Mouse (Mus musculus): Measurements from ENCODE around the gene Eps8l2. TPM values are rescaled to one million over a fixed set of nuclear protein-coding genes. Genes with fewer than 3 reads are reported as not detected.
A peak's percentile ranks its signal among the peaks of the same experiment; 100 is the strongest.

Eps8l2 gene
- polyA plus RNA-seq, 1 experiment from 2014 or later: 3.4 TPM

- Histone ChIP-seq H3K4me3 (ENCODE audit: low read depth, low read length) (no peak overlapping the region), H3K27me3 (ENCODE audit: control insufficient read depth, insufficient read depth, low read length) (no peaks in the 10 kb centered on the region), H3K9ac (replicated peaks; ENCODE audit: low read length) (no peak overlapping the region), H3K4me1 (ENCODE audit: control insufficient read depth, insufficient read depth, low read length) (no peaks in the 10 kb centered on the region), H3K9me3 (replicated peaks; ENCODE audit: control insufficient read depth, low read length) (no peaks in the 10 kb centered on the region), H3K4me2 (ENCODE audit: low read depth, low read length) (no peak overlapping the region), H3K36me3 (replicated peaks; ENCODE audit: control insufficient read depth, insufficient read depth, low read depth, low read length) (no peaks in the 10 kb centered on the region), H3K27ac (replicated peaks; ENCODE audit: low read depth, low read length) (no peak overlapping the region)
- ATAC-seq (replicated peaks; ENCODE audit: insufficient number of reproducible peaks, low FRiP score, low TSS enrichment, low read depth): no peak
- DNase-seq (ENCODE audit: low spot score): no peak
- 63% methylated on average over 4 of the region's 4 CpGs for WGBS
These were observed 40.9 kb downstream of the Eps8l2 start for GRCm38 (mm10) chr7:141379584-141379983.

GRCm38 (mm10) chr7:141381068-141381835 lies 42.6 kb downstream of the Eps8l2 start:
- Histone ChIP-seq H3K36me3 (replicated peaks; ENCODE audit: control insufficient read depth, insufficient read depth, low read depth, low read length) (no peaks in the 10 kb centered on the region), H3K27me3 (ENCODE audit: control insufficient read depth, insufficient read depth, low read length) (no peaks in the 10 kb centered on the region), H3K4me1 (ENCODE audit: control insufficient read depth, insufficient read depth, low read length) (no peaks in the 10 kb centered on the region), H3K9me3 (replicated peaks; ENCODE audit: control insufficient read depth, low read length) (no peaks in the 10 kb centered on the region), H3K9ac (replicated peaks; ENCODE audit: low read length) (no peak overlapping the region), H3K4me3 (ENCODE audit: low read depth, low read length) (no peak overlapping the region), H3K4me2 (ENCODE audit: low read depth, low read length) (no peak overlapping the region), H3K27ac (replicated peaks; ENCODE audit: low read depth, low read length) (no peak overlapping the region)
- no peak for ATAC-seq (replicated peaks; ENCODE audit: insufficient number of reproducible peaks, low FRiP score, low TSS enrichment, low read depth)
- 75% methylated on average over 4 of the region's 4 CpGs for WGBS
- no peak for DNase-seq (ENCODE audit: low spot score)

- no peak overlapping the region for H3K27ac ChIP-seq (replicated peaks; ENCODE audit: low read depth, low read length)
- no peaks in the 10 kb centered on the region for H3K9me3 ChIP-seq (replicated peaks; ENCODE audit: control insufficient read depth, low read length)
- H3K4me1 ChIP-seq (ENCODE audit: control insufficient read depth, insufficient read depth, low read length): no peaks in the 10 kb centered on the region; the same call in 1 of the 2 replicates
- ATAC-seq (replicated peaks; ENCODE audit: insufficient number of reproducible peaks, low FRiP score, low TSS enrichment, low read depth) (no peak), DNase-seq (ENCODE audit: low spot score) (no peak)
- WGBS: 55% methylated on average over 2 of the region's 2 CpGs
- no peak overlapping the region for H3K9ac ChIP-seq (replicated peaks; ENCODE audit: low read length)
- no peak overlapping the region for H3K4me3 ChIP-seq (ENCODE audit: low read depth, low read length)
- H3K36me3 ChIP-seq (replicated peaks; ENCODE audit: control insufficient read depth, insufficient read depth, low read depth, low read length): no peaks in the 10 kb centered on the region
- no peak overlapping the region for H3K4me2 ChIP-seq (ENCODE audit: low read depth, low read length)
- H3K27me3 ChIP-seq (ENCODE audit: control insufficient read depth, insufficient read depth, low read length): no peaks in the 10 kb centered on the region
These were observed 49.3 kb downstream of the Eps8l2 start for GRCm38 (mm10) chr7:141387807-141388486.

GRCm38 (mm10) chr7:141388487-141389109 lies 49.9 kb downstream of the Eps8l2 start:
- WGBS: 60% methylated on average over 3 of the region's 3 CpGs
- ATAC-seq (replicated peaks; ENCODE audit: insufficient number of reproducible peaks, low FRiP score, low TSS enrichment, low read depth) (no peak), DNase-seq (ENCODE audit: low spot score) (no peak)
- no peak overlapping the region for H3K4me2 ChIP-seq (ENCODE audit: low read depth, low read length)
- H3K4me1 ChIP-seq (ENCODE audit: control insufficient read depth, insufficient read depth, low read length): no peaks in the 10 kb centered on the region; the same call in 1 of the 2 replicates
- no peak overlapping the region for H3K27ac ChIP-seq (replicated peaks; ENCODE audit: low read depth, low read length)
- H3K4me3 ChIP-seq (ENCODE audit: low read depth, low read length): no peak overlapping the region
- H3K9me3 ChIP-seq (replicated peaks; ENCODE audit: control insufficient read depth, low read length): no peaks in the 10 kb centered on the region
- H3K27me3 ChIP-seq (ENCODE audit: control insufficient read depth, insufficient read depth, low read length): no peaks in the 10 kb centered on the region
- no peaks in the 10 kb centered on the region for H3K36me3 ChIP-seq (replicated peaks; ENCODE audit: control insufficient read depth, insufficient read depth, low read depth, low read length)
- no peak overlapping the region for H3K9ac ChIP-seq (replicated peaks; ENCODE audit: low read length)

- H3K4me2 ChIP-seq (ENCODE audit: low read depth, low read length): no peak overlapping the region
- no peak overlapping the region for H3K9ac ChIP-seq (replicated peaks; ENCODE audit: low read length)
- H3K9me3 ChIP-seq (replicated peaks; ENCODE audit: control insufficient read depth, low read length): no peaks in the 10 kb centered on the region
- DNase-seq (ENCODE audit: low spot score) (no peak), ATAC-seq (replicated peaks; ENCODE audit: insufficient number of reproducible peaks, low FRiP score, low TSS enrichment, low read depth) (no peak)
- H3K36me3 ChIP-seq (replicated peaks; ENCODE audit: control insufficient read depth, insufficient read depth, low read depth, low read length): no peaks in the 10 kb centered on the region
- WGBS: 59% methylated on average over 9 of the region's 9 CpGs
- H3K4me3 ChIP-seq (ENCODE audit: low read depth, low read length): no peak overlapping the region
- no peak overlapping the region for H3K27ac ChIP-seq (replicated peaks; ENCODE audit: low read depth, low read length)
- no peaks in the 10 kb centered on the region for H3K27me3 ChIP-seq (ENCODE audit: control insufficient read depth, insufficient read depth, low read length)
- no peaks in the 10 kb centered on the region; the same call in 1 of the 2 replicates for H3K4me1 ChIP-seq (ENCODE audit: control insufficient read depth, insufficient read depth, low read length)
These were observed 51.9 kb downstream of the Eps8l2 start for GRCm38 (mm10) chr7:141390326-141391259.

GRCm38 (mm10) chr7:141391625-141392551 lies 53.2 kb downstream of the Eps8l2 start, which contains the start of gene Taldo1:
Gene Taldo1, plus strand, starts transcription at chr7:141392199.
- Histone ChIP-seq H3K36me3 (replicated peaks; ENCODE audit: control insufficient read depth, insufficient read depth, low read depth, low read length) (0 out of 2 replicates have a peak, but pooled peaks cover 3% of the 10 kb centered on the region), H3K4me2 (ENCODE audit: low read depth, low read length) (peak within 1 kb of the TSS; percentile 83), H3K27me3 (ENCODE audit: control insufficient read depth, insufficient read depth, low read length) (no peaks in the 10 kb centered on the region), H3K4me3 (ENCODE audit: low read depth, low read length) (peak within 1 kb of the TSS; percentile 64), H3K4me1 (ENCODE audit: control insufficient read depth, insufficient read depth, low read length) (no peaks in the 10 kb centered on the region; the same call in 1 of the 2 replicates), H3K9me3 (replicated peaks; ENCODE audit: control insufficient read depth, low read length) (no peaks in the 10 kb centered on the region), H3K9ac (replicated peaks; ENCODE audit: low read length) (peak within 1 kb of the TSS; percentile 63), H3K27ac (replicated peaks; ENCODE audit: low read depth, low read length) (no peak within 1 kb of the TSS)
- peak; percentile 88 for ATAC-seq (replicated peaks; ENCODE audit: insufficient number of reproducible peaks, low FRiP score, low TSS enrichment, low read depth)
- peak; percentile 98 for DNase-seq (ENCODE audit: low spot score)
- under 1% methylated on average over 57 of the region's 57 CpGs for WGBS
